Mouse (Mus musculus): Measurements from ENCODE around the gene Pak1.

Pak1 gene

GRCm38 (mm10) chr7:97788190-97788668 is at the start of gene Pak1:
Gene Pak1 (plus strand): TSS chr7:97788541.
- DNase-seq, result peak; percentile 84 to 85

GRCm38 (mm10) chr7:97740948-97741347 is 47.4 kb upstream of the Pak1 start:
- peak; percentile 29 to 50 for DNase-seq

GRCm38 (mm10) chr7:97741756-97742291 is 46.5 kb upstream of the Pak1 start:
- no peak for DNase-seq

- DNase-seq, result peak; percentile 37 to 57
Observed at GRCm38 (mm10) chr7:97745299-97745698, 43.0 kb upstream of the Pak1 start.

- no peak for DNase-seq
Observed at GRCm38 (mm10) chr7:97747176-97747707, 41.1 kb upstream of the Pak1 start.

GRCm38 (mm10) chr7:97747787-97748497 is 40.4 kb upstream of the Pak1 start:
- DNase-seq, result peak; percentile 86 to 89

- peak; percentile 43 to 53 for DNase-seq
Observed at GRCm38 (mm10) chr7:97748527-97749206, 39.7 kb upstream of the Pak1 start.

GRCm38 (mm10) chr7:97749207-97750190 is 38.8 kb upstream of the Pak1 start:
- DNase-seq, result peak; percentile 36 to 38

- DNase-seq, result no peak
Observed at GRCm38 (mm10) chr7:97756967-97757881, 31.1 kb upstream of the Pak1 start.

GRCm38 (mm10) chr7:97764591-97764990 is 23.8 kb upstream of the Pak1 start:
- no peak for DNase-seq

GRCm38 (mm10) chr7:97765181-97765962 is 23.0 kb upstream of the Pak1 start:
- DNase-seq, result peak; percentile 31 to 39

GRCm38 (mm10) chr7:97765963-97766347 is 22.4 kb upstream of the Pak1 start:
- DNase-seq, result no peak

- no peak for DNase-seq
Observed at GRCm38 (mm10) chr7:97766406-97767166, 21.8 kb upstream of the Pak1 start.

GRCm38 (mm10) chr7:97767841-97768240 is 20.5 kb upstream of the Pak1 start:
- no peak for DNase-seq

- no peak for DNase-seq
Observed at GRCm38 (mm10) chr7:97769020-97769419, 19.3 kb upstream of the Pak1 start.

GRCm38 (mm10) chr7:97770841-97771620 is 17.3 kb upstream of the Pak1 start:
- DNase-seq, result no peak

- no peak for DNase-seq
Observed at GRCm38 (mm10) chr7:97775380-97775779, 13.0 kb upstream of the Pak1 start.

- no peak for DNase-seq
Observed at GRCm38 (mm10) chr7:97775923-97776322, 12.4 kb upstream of the Pak1 start.

GRCm38 (mm10) chr7:97777191-97777590 is 11.2 kb upstream of the Pak1 start:
- no peak for DNase-seq
